In genomic region chr4:65496463-65496834, GRCm38 (mm10) we compare ENCODE assay signal across 8 mouse cellular contexts.
DNase-seq lines count a peak whose midpoint lies in the region; ATAC-seq and TF ChIP-seq lines count a peak whose summit lies in the region.

No protein-coding gene starts in this region.

- peak; percentile 98 for TF ChIP-seq CTCF in kidney, postnatal 0 days (IDR thresholded peaks at IDR 0.05; ENCODE audit: low read depth)
- TF ChIP-seq CTCF in midbrain, postnatal 0 days (IDR thresholded peaks at IDR 0.05), result peak; percentile 91

- DNase-seq in ES-E14 (ENCODE audit: low read depth, low spot score), result peak; percentile 58
- peak; percentile 23 for DNase-seq in c-Kit-positive CD71-positive TER-119-positive erythroid progenitor cells, embryonic 14.5 days (ENCODE audit: low spot score)
- DNase-seq in kidney, postnatal 0 days (ENCODE audit: low spot score), result peak; percentile 98
- peak; percentile 92 for DNase-seq in limb, embryonic 14.5 days (ENCODE audit: low spot score)
- DNase-seq in midbrain, postnatal 0 days (ENCODE audit: low spot score), result peak; percentile 92
- DNase-seq in testis, postnatal 10 days (ENCODE audit: low spot score), result peak; percentile 84

- peak; percentile 96 for ATAC-seq in forebrain, embryonic 12.5 days (ENCODE audit: low FRiP score)
- peak; percentile 91 for ATAC-seq in heart, embryonic 14.5 days (ENCODE audit: insufficient number of reproducible peaks, insufficient read depth, low FRiP score, low read depth)
- peak; percentile 98 for ATAC-seq in kidney, postnatal 0 days (replicated peaks; ENCODE audit: low FRiP score, low read depth)
- ATAC-seq in limb, embryonic 14.5 days (ENCODE audit: low FRiP score, low read depth), result peak; percentile 92
- peak; percentile 93 for ATAC-seq in midbrain, postnatal 0 days (ENCODE audit: low FRiP score)

- H3K9me3 ChIP-seq in ES-E14 (ENCODE audit: control insufficient read depth, insufficient read depth, low read depth, low read length), result no peaks in the 10 kb centered on the region
- H3K9me3 ChIP-seq in forebrain, embryonic 12.5 days, result no peaks in the 10 kb centered on the region
- no peaks in the 10 kb centered on the region for H3K9me3 ChIP-seq in heart, embryonic 14.5 days (ENCODE audit: control insufficient read depth, low read length)
- no peaks in the 10 kb centered on the region for H3K9me3 ChIP-seq in kidney, postnatal 0 days (replicated peaks; ENCODE audit: low read length)
- H3K9me3 ChIP-seq in limb, embryonic 14.5 days (ENCODE audit: control insufficient read depth, low read length), result no peaks in the 10 kb centered on the region
- no peaks in the 10 kb centered on the region for H3K9me3 ChIP-seq in midbrain, postnatal 0 days (ENCODE audit: low read length)

- H3K36me3 ChIP-seq in ES-E14 (ENCODE audit: control insufficient read depth, insufficient read depth, low read length, poor library complexity, severe bottlenecking), result no peaks in the 10 kb centered on the region
- H3K36me3 ChIP-seq in forebrain, embryonic 12.5 days (replicated peaks), result no peaks in the 10 kb centered on the region
- H3K36me3 ChIP-seq in heart, embryonic 14.5 days (ENCODE audit: control insufficient read depth, insufficient read depth, low read length), result no peaks in the 10 kb centered on the region
- no peaks in the 10 kb centered on the region for H3K36me3 ChIP-seq in kidney, postnatal 0 days (ENCODE audit: insufficient read depth, low read length)
- no peaks in the 10 kb centered on the region for H3K36me3 ChIP-seq in limb, embryonic 14.5 days (ENCODE audit: control insufficient read depth, insufficient read depth, low read length)
- H3K36me3 ChIP-seq in midbrain, postnatal 0 days (ENCODE audit: insufficient read depth, low read length), result no peaks in the 10 kb centered on the region

- H3K4me3 ChIP-seq in ES-E14 (ENCODE audit: insufficient read depth in 1 of 2, low read depth in 1 of 2, low read length in 2 of 2, poor library complexity in 1 of 2, severe bottlenecking in 1 of 2), result no peak overlapping the region
- no peak overlapping the region for H3K4me3 ChIP-seq in forebrain, embryonic 12.5 days (replicated peaks)
- no peak overlapping the region for H3K4me3 ChIP-seq in heart, embryonic 14.5 days (ENCODE audit: control insufficient read depth in 1 of 2, insufficient read depth in 1 of 2, low read depth in 1 of 2, low read length in 2 of 2)
- H3K4me3 ChIP-seq in kidney, postnatal 0 days (replicated peaks; ENCODE audit: low read depth, low read length), result no peak overlapping the region
- H3K4me3 ChIP-seq in limb, embryonic 14.5 days (replicated peaks; ENCODE audit: low read length), result no peak overlapping the region
- no peak overlapping the region for H3K4me3 ChIP-seq in midbrain, postnatal 0 days (ENCODE audit: low read depth, low read length)

- no peak overlapping the region for H3K9ac ChIP-seq in ES-E14 (ENCODE audit: insufficient read depth, low read depth, low read length, poor library complexity, severe bottlenecking)
- no peak overlapping the region for H3K9ac ChIP-seq in forebrain, embryonic 12.5 days
- no peak overlapping the region for H3K9ac ChIP-seq in heart, embryonic 14.5 days (ENCODE audit: low read length)
- no peak overlapping the region for H3K9ac ChIP-seq in kidney, postnatal 0 days (ENCODE audit: low read depth, low read length)
- H3K9ac ChIP-seq in limb, embryonic 14.5 days (ENCODE audit: low read depth, low read length, severe bottlenecking), result no peak overlapping the region
- H3K9ac ChIP-seq in midbrain, postnatal 0 days (replicated peaks; ENCODE audit: low read length, poor library complexity, severe bottlenecking), result no peak overlapping the region

- no peak overlapping the region for H3K27ac ChIP-seq in ES-E14 (ENCODE audit: insufficient read depth, low read depth, low read length, poor library complexity, severe bottlenecking)
- H3K27ac ChIP-seq in forebrain, embryonic 12.5 days, result no peak overlapping the region
- no peak overlapping the region for H3K27ac ChIP-seq in heart, embryonic 14.5 days (replicated peaks in 1 of 2; ENCODE audit: control insufficient read depth in 1 of 2, insufficient read depth in 1 of 2, low read depth in 2 of 2, low read length in 2 of 2)
- H3K27ac ChIP-seq in kidney, postnatal 0 days, result no peak overlapping the region
- H3K27ac ChIP-seq in limb, embryonic 14.5 days (replicated peaks; ENCODE audit: low read depth, low read length), result no peak overlapping the region
- H3K27ac ChIP-seq in midbrain, postnatal 0 days (ENCODE audit: low read depth, low read length), result no peak overlapping the region

- in situ Hi-C loops in ES-E14 (cut with MboI; ENCODE audit: low sequenced_read_pairs in 2 of 2, unreplicated experiment in 2 of 2), result loop anchor here in 1 of 2 experiments (25.0 kb wide), 2 partner anchors 659 to 959 kb away; no protein-coding TSS in a partner anchor

- TF ChIP-seq POLR2A in limb, embryonic 14.5 days (IDR thresholded peaks at IDR 0.05; ENCODE audit: borderline replicate concordance, extremely low read depth, insufficient read depth, insufficient read length), result no peak

- 5% methylated on average over 3 of the region's 3 CpGs for WGBS in forebrain, embryonic 12.5 days
- WGBS in heart, embryonic 14.5 days, result 4% methylated on average over 3 of the region's 3 CpGs
- 1% methylated on average over 3 of the region's 3 CpGs for WGBS in kidney, postnatal 0 days
- WGBS in limb, embryonic 14.5 days, result 1% methylated on average over 3 of the region's 3 CpGs
- 4% methylated on average over 3 of the region's 3 CpGs for WGBS in midbrain, postnatal 0 days

- H3K4me2 ChIP-seq in forebrain, embryonic 12.5 days, result no peak overlapping the region
- no peak overlapping the region for H3K4me2 ChIP-seq in heart, embryonic 14.5 days (ENCODE audit: low read length)
- H3K4me2 ChIP-seq in kidney, postnatal 0 days (ENCODE audit: low read length), result no peak overlapping the region
- no peak overlapping the region for H3K4me2 ChIP-seq in limb, embryonic 14.5 days (replicated peaks; ENCODE audit: low read depth, low read length, severe bottlenecking)
- H3K4me2 ChIP-seq in midbrain, postnatal 0 days (ENCODE audit: low read depth, low read length, poor library complexity, severe bottlenecking), result no peak overlapping the region

- no peaks in the 10 kb centered on the region for H3K27me3 ChIP-seq in forebrain, embryonic 12.5 days
- no peaks in the 10 kb centered on the region for H3K27me3 ChIP-seq in heart, embryonic 14.5 days (ENCODE audit: control insufficient read depth, insufficient read depth, low read length)
- no peaks in the 10 kb centered on the region for H3K27me3 ChIP-seq in kidney, postnatal 0 days (ENCODE audit: insufficient read depth, low read length)
- H3K27me3 ChIP-seq in limb, embryonic 14.5 days (ENCODE audit: control insufficient read depth, insufficient read depth, low read length), result no peaks in the 10 kb centered on the region
- H3K27me3 ChIP-seq in midbrain, postnatal 0 days (ENCODE audit: insufficient read depth, low read length), result no peaks in the 10 kb centered on the region

- H3K4me1 ChIP-seq in ES-E14 (ENCODE audit: control insufficient read depth in 2 of 2, insufficient read depth in 2 of 2, low read length in 2 of 2, poor library complexity in 1 of 2), result no peaks in the 10 kb centered on the region
- H3K4me1 ChIP-seq in forebrain, embryonic 12.5 days, result peaks cover 10% of the 10 kb centered on the region; the same call in 1 of the 2 replicates
- H3K4me1 ChIP-seq in heart, embryonic 14.5 days (ENCODE audit: control insufficient read depth in 2 of 2, insufficient read depth in 2 of 2, low read length in 2 of 2), result peaks cover 0 to 8% of the 10 kb centered on the region in 2 experiments; a peak in 2 of 4 replicates
- H3K4me1 ChIP-seq in kidney, postnatal 0 days (replicated peaks; ENCODE audit: insufficient read depth, low read length), result no peaks in the 10 kb centered on the region
- H3K4me1 ChIP-seq in limb, embryonic 14.5 days (ENCODE audit: control insufficient read depth, insufficient read depth, low read length), result peaks cover 5% of the 10 kb centered on the region
- no peaks in the 10 kb centered on the region for H3K4me1 ChIP-seq in midbrain, postnatal 0 days (ENCODE audit: insufficient read depth, low read length)

TF ChIP-seq in ES-E14, 5 proteins besides CTCF, POLR2A, EP300 and RAD21:
- TF ChIP-seq ZC3H11A (IDR thresholded peaks at IDR 0.05; ENCODE audit: borderline replicate concordance, low read depth, low read length) (peak; percentile 87), MAFK (IDR thresholded peaks at IDR 0.05; ENCODE audit: insufficient read depth, low read depth, low read length) (no peak)

Comparison
In these comparisons a context has a peak if more than half of its experiments do, and no peak if none do; other contexts are left out.
1. DNase-seq: peak in every context shown above with its lines; median percentile 98 in kidney, postnatal 0 days; 92 in limb, embryonic 14.5 days; 92 in midbrain, postnatal 0 days; 84 in testis, postnatal 10 days; 58 in ES-E14; 23 in c-Kit-positive CD71-positive TER-119-positive erythroid progenitor cells, embryonic 14.5 days.